Mouse (Mus musculus) kidney, adult 2 months (tissue): Measurements from ENCODE around the gene Tspan6.

Experiments
- CTCF ChIP-seq: fragments of 200-500 bp; conservative IDR thresholded peaks from 2 replicates; pipeline ENCODE4 v1.5.1; 2011; ENCODE audit warnings: low read depth, mild to moderate bottlenecking, control low read depth, low read length, moderate library complexity, mixed read lengths; ENCODE audit not compliant: insufficient read depth, insufficient read length
- POLR2A ChIP-seq: fragments of 200-500 bp; IDR thresholded peaks from one replicate; pipeline ENCODE4 v1.6.1; 2011; ENCODE audit warnings: low read depth, low read length, control low read depth

DNA sequence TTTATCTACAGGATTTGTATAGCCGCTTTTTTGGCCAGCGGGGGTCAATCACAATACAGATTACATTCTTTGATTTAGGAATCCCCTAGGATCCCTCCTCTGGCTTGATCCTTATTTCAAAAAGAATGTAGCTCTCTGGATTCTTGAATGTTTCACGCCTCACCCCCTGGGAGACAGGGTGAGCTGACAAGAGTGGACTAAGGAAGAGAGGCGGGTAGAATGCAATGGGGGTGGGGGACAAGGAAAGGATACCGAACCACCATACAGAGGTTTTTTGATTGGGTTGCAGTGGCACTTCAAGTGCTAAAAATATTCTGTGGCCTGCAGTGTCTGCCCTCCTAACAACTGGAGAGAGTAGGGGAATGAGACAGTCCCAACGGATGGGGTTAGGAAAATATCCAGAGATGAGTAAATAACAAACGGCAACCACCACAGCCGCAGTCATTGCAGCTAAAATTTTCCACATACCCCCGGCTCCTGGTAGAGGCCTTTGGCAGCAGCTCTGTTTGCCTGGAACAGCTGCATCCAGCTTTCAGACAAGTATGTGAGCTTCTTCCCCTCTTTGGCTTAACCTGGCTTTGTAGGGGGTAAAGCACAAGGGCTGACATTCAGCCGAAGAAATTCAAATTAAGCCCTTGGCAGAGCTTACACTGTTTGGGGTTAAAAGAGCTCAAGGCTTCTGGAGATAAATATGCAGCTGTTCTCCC lies 13.3 kb upstream of the Tspan6 start:
- TF ChIP-seq POLR2A, result no peak
- TF ChIP-seq CTCF, result no peak
